Mouse (Mus musculus): ENCODE measurements around the gene Klhl21.

- TF ChIP-seq CTCF (IDR thresholded peaks at IDR 0.05; ENCODE audit: borderline replicate concordance, insufficient read depth, low read length): no peak
- no peak for TF ChIP-seq POLR2A (IDR thresholded peaks at IDR 0.05; ENCODE audit: low read depth, low read length)
Measured at GRCm38 (mm10) chr4:152038225-152038984, 29.8 kb downstream of the Klhl21 start, which contains the start of gene Tas1r1.
